Mouse (Mus musculus): ENCODE data around the gene Uba7. TPM values are rescaled to one million over a fixed set of nuclear protein-coding genes. Genes with fewer than 3 reads are reported as not detected.
A peak's percentile ranks its signal among the peaks of the same experiment; 100 is the strongest.

The Uba7 gene
- polyA plus RNA-seq, 1 experiment from 2014 or later: 24.1 TPM

- H3K4me3 ChIP-seq (ENCODE audit: low read length): peak overlapping the region; percentile 57
Measured at GRCm38 (mm10) chr9:107936215-107936822, 39.0 kb upstream of the Uba7 start.

GRCm38 (mm10) chr9:107936831-107937230 is 38.5 kb upstream of the Uba7 start:
- no peak for ATAC-seq (replicated peaks; ENCODE audit: extremely low read depth, insufficient read depth, low FRiP score)
- Histone ChIP-seq H3K36me3 (ENCODE audit: control insufficient read depth, insufficient read depth) (no peaks in the 10 kb centered on the region), H3K9me3 (replicated peaks; ENCODE audit: control insufficient read depth, low read length) (no peaks in the 10 kb centered on the region), H3K4me1 (ENCODE audit: control insufficient read depth, insufficient read depth, low read length) (peaks cover 8% of the 10 kb centered on the region), H3K4me3 (ENCODE audit: low read length) (no peak overlapping the region), H3K4me2 (ENCODE audit: low read depth, low read length) (no peak overlapping the region; the same call in 1 of the 2 replicates), H3K27ac (ENCODE audit: low read length) (no peak overlapping the region), H3K9ac (ENCODE audit: low read length) (no peak overlapping the region), H3K27me3 (ENCODE audit: control insufficient read depth, insufficient read depth, low read length) (peaks cover 30% of the 10 kb centered on the region)
- 27% methylated on average over 3 of the region's 3 CpGs for WGBS

More at GRCm38 (mm10) chr9:107936215-107936822, 39.0 kb upstream of the Uba7 start:
- Histone ChIP-seq H3K27me3 (ENCODE audit: control insufficient read depth, insufficient read depth, low read length) (peaks cover 30% of the 10 kb centered on the region), H3K36me3 (ENCODE audit: control insufficient read depth, insufficient read depth) (no peaks in the 10 kb centered on the region), H3K4me1 (ENCODE audit: control insufficient read depth, insufficient read depth, low read length) (peaks cover 8% of the 10 kb centered on the region), H3K9ac (ENCODE audit: low read length) (peak overlapping the region; percentile 67), H3K9me3 (replicated peaks; ENCODE audit: control insufficient read depth, low read length) (no peaks in the 10 kb centered on the region), H3K27ac (ENCODE audit: low read length) (no peak overlapping the region), H3K4me2 (ENCODE audit: low read depth, low read length) (peak overlapping the region; percentile 88)
- 7% methylated on average over 29 of the region's 29 CpGs for WGBS
- ATAC-seq (replicated peaks; ENCODE audit: extremely low read depth, insufficient read depth, low FRiP score): peak; percentile 16; the same call in 1 of the 2 replicates

GRCm38 (mm10) chr9:107947241-107948194 is 27.8 kb upstream of the Uba7 start:
- H3K36me3 ChIP-seq (ENCODE audit: control insufficient read depth, insufficient read depth): no peaks in the 10 kb centered on the region
- ATAC-seq (replicated peaks; ENCODE audit: extremely low read depth, insufficient read depth, low FRiP score): no peak
- H3K9me3 ChIP-seq (replicated peaks; ENCODE audit: control insufficient read depth, low read length): no peaks in the 10 kb centered on the region
- H3K4me2 ChIP-seq (ENCODE audit: low read depth, low read length): no peak overlapping the region
- no peak overlapping the region for H3K9ac ChIP-seq (ENCODE audit: low read length)
- peaks cover 13% of the 10 kb centered on the region for H3K4me1 ChIP-seq (ENCODE audit: control insufficient read depth, insufficient read depth, low read length)
- 76% methylated on average over 31 of the region's 31 CpGs for WGBS
- no peak overlapping the region for H3K27ac ChIP-seq (ENCODE audit: low read length)
- no peak overlapping the region for H3K4me3 ChIP-seq (ENCODE audit: low read length)
- no peaks in the 10 kb centered on the region for H3K27me3 ChIP-seq (ENCODE audit: control insufficient read depth, insufficient read depth, low read length)

- no peak overlapping the region for H3K4me3 ChIP-seq (ENCODE audit: low read length)
- 74% methylated on average over 13 of the region's 13 CpGs for WGBS
- H3K27ac ChIP-seq (ENCODE audit: low read length): no peak overlapping the region
- H3K27me3 ChIP-seq (ENCODE audit: control insufficient read depth, insufficient read depth, low read length): no peaks in the 10 kb centered on the region
- H3K9ac ChIP-seq (ENCODE audit: low read length): no peak overlapping the region
- no peaks in the 10 kb centered on the region for H3K9me3 ChIP-seq (replicated peaks; ENCODE audit: control insufficient read depth, low read length)
- H3K4me1 ChIP-seq (ENCODE audit: control insufficient read depth, insufficient read depth, low read length): peaks cover 13% of the 10 kb centered on the region
- no peak for ATAC-seq (replicated peaks; ENCODE audit: extremely low read depth, insufficient read depth, low FRiP score)
- H3K36me3 ChIP-seq (ENCODE audit: control insufficient read depth, insufficient read depth): no peaks in the 10 kb centered on the region
- H3K4me2 ChIP-seq (ENCODE audit: low read depth, low read length): no peak overlapping the region
Measured at GRCm38 (mm10) chr9:107949184-107949921, 26.0 kb upstream of the Uba7 start.

- Histone ChIP-seq H3K27ac (ENCODE audit: low read length) (peak within 1 kb of the TSS; percentile 70), H3K9ac (ENCODE audit: low read length) (peak within 1 kb of the TSS; percentile 81), H3K27me3 (ENCODE audit: control insufficient read depth, insufficient read depth, low read length) (no peaks in the 10 kb centered on the region), H3K4me1 (ENCODE audit: control insufficient read depth, insufficient read depth, low read length) (peaks cover 13% of the 10 kb centered on the region), H3K9me3 (replicated peaks; ENCODE audit: control insufficient read depth, low read length) (no peaks in the 10 kb centered on the region), H3K4me3 (ENCODE audit: low read length) (peak within 1 kb of the TSS; percentile 83), H3K4me2 (ENCODE audit: low read depth, low read length) (peak within 1 kb of the TSS; percentile 78), H3K36me3 (ENCODE audit: control insufficient read depth, insufficient read depth) (no peaks in the 10 kb centered on the region)
- 89% methylated on average over 10 of the region's 10 CpGs for WGBS
- no peak for ATAC-seq (replicated peaks; ENCODE audit: extremely low read depth, insufficient read depth, low FRiP score)
Measured at GRCm38 (mm10) chr9:107949922-107950235, 25.4 kb upstream of the Uba7 start, which contains the start of gene Traip. Gene Traip, plus strand, starts transcription at chr9:107950136.

- WGBS: 15% methylated on average over 45 of the region's 45 CpGs
- peak; percentile 93 for ATAC-seq (replicated peaks; ENCODE audit: extremely low read depth, insufficient read depth, low FRiP score)
- H3K4me3 ChIP-seq (ENCODE audit: low read length): peak overlapping the region; percentile 83
Measured at GRCm38 (mm10) chr9:107950460-107951355, 24.6 kb upstream of the Uba7 start.

GRCm38 (mm10) chr9:107955613-107956289 is 19.6 kb upstream of the Uba7 start:
- ATAC-seq (replicated peaks; ENCODE audit: extremely low read depth, insufficient read depth, low FRiP score): no peak
- peaks cover 10% of the 10 kb centered on the region for H3K4me1 ChIP-seq (ENCODE audit: control insufficient read depth, insufficient read depth, low read length)
- H3K27me3 ChIP-seq (ENCODE audit: control insufficient read depth, insufficient read depth, low read length): no peaks in the 10 kb centered on the region
- no peak overlapping the region for H3K27ac ChIP-seq (ENCODE audit: low read length)
- WGBS: 68% methylated on average over 6 of the region's 6 CpGs
- no peak overlapping the region for H3K9ac ChIP-seq (ENCODE audit: low read length)
- peaks cover 15% of the 10 kb centered on the region; the same call in 1 of the 2 replicates for H3K36me3 ChIP-seq (ENCODE audit: control insufficient read depth, insufficient read depth)
- H3K4me3 ChIP-seq (ENCODE audit: low read length): no peak overlapping the region
- no peak overlapping the region for H3K4me2 ChIP-seq (ENCODE audit: low read depth, low read length)
- H3K9me3 ChIP-seq (replicated peaks; ENCODE audit: control insufficient read depth, low read length): no peaks in the 10 kb centered on the region

More at GRCm38 (mm10) chr9:107950460-107951355, 24.6 kb upstream of the Uba7 start:
- Histone ChIP-seq H3K27ac (ENCODE audit: low read length) (peak overlapping the region; percentile 70), H3K27me3 (ENCODE audit: control insufficient read depth, insufficient read depth, low read length) (no peaks in the 10 kb centered on the region), H3K36me3 (ENCODE audit: control insufficient read depth, insufficient read depth) (no peaks in the 10 kb centered on the region), H3K9ac (ENCODE audit: low read length) (peak overlapping the region; percentile 81), H3K4me2 (ENCODE audit: low read depth, low read length) (peak overlapping the region; percentile 78), H3K9me3 (replicated peaks; ENCODE audit: control insufficient read depth, low read length) (no peaks in the 10 kb centered on the region), H3K4me1 (ENCODE audit: control insufficient read depth, insufficient read depth, low read length) (peaks cover 13% of the 10 kb centered on the region)

- Histone ChIP-seq H3K36me3 (ENCODE audit: control insufficient read depth, insufficient read depth) (peaks cover 15% of the 10 kb centered on the region; the same call in 1 of the 2 replicates), H3K4me1 (ENCODE audit: control insufficient read depth, insufficient read depth, low read length) (no peaks in the 10 kb centered on the region), H3K27me3 (ENCODE audit: control insufficient read depth, insufficient read depth, low read length) (no peaks in the 10 kb centered on the region), H3K27ac (ENCODE audit: low read length) (no peak overlapping the region), H3K9me3 (replicated peaks; ENCODE audit: control insufficient read depth, low read length) (no peaks in the 10 kb centered on the region), H3K4me2 (ENCODE audit: low read depth, low read length) (no peak overlapping the region), H3K4me3 (ENCODE audit: low read length) (no peak overlapping the region), H3K9ac (ENCODE audit: low read length) (no peak overlapping the region)
- no peak for ATAC-seq (replicated peaks; ENCODE audit: extremely low read depth, insufficient read depth, low FRiP score)
- WGBS: 59% methylated on average over 6 of the region's 6 CpGs
Measured at GRCm38 (mm10) chr9:107957141-107957540, 18.2 kb upstream of the Uba7 start.
